Mouse (Mus musculus): ENCODE results near the gene Nufip2. TPM values are rescaled to one million over a fixed set of nuclear protein-coding genes. Genes with fewer than 3 reads are reported as not detected.

The Nufip2 gene
- polyA plus RNA-seq, 1 experiment from 2014 or later = 9.2 TPM

- Histone ChIP-seq H3K4me2 (replicated peaks; ENCODE audit: low read depth, low read length) (peak within 1 kb of the TSS; percentile 87), H3K27me3 (ENCODE audit: control insufficient read depth, insufficient read depth, low read length) (no peaks in the 10 kb centered on the region), H3K36me3 (ENCODE audit: control insufficient read depth, insufficient read depth, low read length) (no peaks in the 10 kb centered on the region), H3K27ac (ENCODE audit: low read depth, low read length) (peak within 1 kb of the TSS; percentile 77), H3K9ac (ENCODE audit: low read depth, low read length) (peak within 1 kb of the TSS; percentile 87), H3K4me1 (ENCODE audit: control insufficient read depth, insufficient read depth, low read length) (peaks cover 33% of the 10 kb centered on the region), H3K4me3 (ENCODE audit: low read length) (peak within 1 kb of the TSS; percentile 86), H3K9me3 (ENCODE audit: control insufficient read depth, low read length) (no peaks in the 10 kb centered on the region; the same call in 1 of the 2 replicates)
- ATAC-seq (ENCODE audit: low FRiP score, low TSS enrichment) = peak; percentile 84
- WGBS = 2% methylated on average over 74 of the region's 79 CpGs
Observed at GRCm38 (mm10) chr11:77762783-77763672, 77.1 kb downstream of the Nufip2 start, which contains the start of gene Myo18a. Gene Myo18a, plus strand, starts transcription at chr11:77763246.

- H3K4me2 ChIP-seq (replicated peaks; ENCODE audit: low read depth, low read length) = peak overlapping the region; percentile 87
- H3K27me3 ChIP-seq (ENCODE audit: control insufficient read depth, insufficient read depth, low read length) = no peaks in the 10 kb centered on the region
- peak overlapping the region; percentile 77 for H3K27ac ChIP-seq (ENCODE audit: low read depth, low read length)
- peak overlapping the region; percentile 87 for H3K9ac ChIP-seq (ENCODE audit: low read depth, low read length)
- 6% methylated on average over 21 of the region's 26 CpGs for WGBS
- ATAC-seq (ENCODE audit: low FRiP score, low TSS enrichment) = peak; percentile 28; the same call in 1 of the 2 replicates
- H3K4me3 ChIP-seq (ENCODE audit: low read length) = peak overlapping the region; percentile 86
- no peaks in the 10 kb centered on the region; the same call in 1 of the 2 replicates for H3K9me3 ChIP-seq (ENCODE audit: control insufficient read depth, low read length)
- peaks cover 35% of the 10 kb centered on the region for H3K4me1 ChIP-seq (ENCODE audit: control insufficient read depth, insufficient read depth, low read length)
- no peaks in the 10 kb centered on the region for H3K36me3 ChIP-seq (ENCODE audit: control insufficient read depth, insufficient read depth, low read length)
Observed at GRCm38 (mm10) chr11:77763673-77764340, 77.9 kb downstream of the Nufip2 start.

- 47% methylated on average over 9 of the region's 9 CpGs for WGBS
- Histone ChIP-seq H3K9me3 (ENCODE audit: control insufficient read depth, low read length) (no peaks in the 10 kb centered on the region), H3K27me3 (ENCODE audit: control insufficient read depth, insufficient read depth, low read length) (no peaks in the 10 kb centered on the region), H3K4me3 (ENCODE audit: low read length) (peak overlapping the region; percentile 86; the same call in 1 of the 2 replicates), H3K36me3 (ENCODE audit: control insufficient read depth, insufficient read depth, low read length) (no peaks in the 10 kb centered on the region), H3K27ac (ENCODE audit: low read depth, low read length) (peak overlapping the region; percentile 78; the same call in 1 of the 2 replicates), H3K4me1 (ENCODE audit: control insufficient read depth, insufficient read depth, low read length) (peaks cover 41% of the 10 kb centered on the region), H3K4me2 (replicated peaks; ENCODE audit: low read depth, low read length) (peak overlapping the region; percentile 87), H3K9ac (ENCODE audit: low read depth, low read length) (no peak overlapping the region)
- no peak for ATAC-seq (ENCODE audit: low FRiP score, low TSS enrichment)
Observed at GRCm38 (mm10) chr11:77764694-77765458, 78.9 kb downstream of the Nufip2 start.

- peak overlapping the region; percentile 78; the same call in 1 of the 2 replicates for H3K27ac ChIP-seq (ENCODE audit: low read depth, low read length)
- no peak overlapping the region for H3K4me3 ChIP-seq (ENCODE audit: low read length)
- H3K9me3 ChIP-seq (ENCODE audit: control insufficient read depth, low read length) = no peaks in the 10 kb centered on the region
- no peak for ATAC-seq (ENCODE audit: low FRiP score, low TSS enrichment)
- H3K4me2 ChIP-seq (replicated peaks; ENCODE audit: low read depth, low read length) = peak overlapping the region; percentile 87; the same call in 1 of the 2 replicates
- H3K4me1 ChIP-seq (ENCODE audit: control insufficient read depth, insufficient read depth, low read length) = peaks cover 41% of the 10 kb centered on the region
- H3K9ac ChIP-seq (ENCODE audit: low read depth, low read length) = peak overlapping the region; percentile 12; the same call in 1 of the 2 replicates
- H3K36me3 ChIP-seq (ENCODE audit: control insufficient read depth, insufficient read depth, low read length) = no peaks in the 10 kb centered on the region
- 44% methylated on average over 4 of the region's 4 CpGs for WGBS
- H3K27me3 ChIP-seq (ENCODE audit: control insufficient read depth, insufficient read depth, low read length) = no peaks in the 10 kb centered on the region
Observed at GRCm38 (mm10) chr11:77765459-77765777, 79.5 kb downstream of the Nufip2 start.

GRCm38 (mm10) chr11:77766351-77767001 is 80.5 kb downstream of the Nufip2 start:
- no peaks in the 10 kb centered on the region for H3K36me3 ChIP-seq (ENCODE audit: control insufficient read depth, insufficient read depth, low read length)
- H3K4me3 ChIP-seq (ENCODE audit: low read length) = peak overlapping the region; percentile 42
- no peaks in the 10 kb centered on the region for H3K9me3 ChIP-seq (ENCODE audit: control insufficient read depth, low read length)
- peak; percentile 53 for ATAC-seq (ENCODE audit: low FRiP score, low TSS enrichment)
- H3K27me3 ChIP-seq (ENCODE audit: control insufficient read depth, insufficient read depth, low read length) = no peaks in the 10 kb centered on the region
- H3K4me2 ChIP-seq (replicated peaks; ENCODE audit: low read depth, low read length) = peak overlapping the region; percentile 87
- H3K4me1 ChIP-seq (ENCODE audit: control insufficient read depth, insufficient read depth, low read length) = peaks cover 41% of the 10 kb centered on the region
- peak overlapping the region; percentile 57 for H3K9ac ChIP-seq (ENCODE audit: low read depth, low read length)
- peak overlapping the region; percentile 78 for H3K27ac ChIP-seq (ENCODE audit: low read depth, low read length)
- 2% methylated on average over 34 of the region's 35 CpGs for WGBS

GRCm38 (mm10) chr11:77769496-77769895 is 83.5 kb downstream of the Nufip2 start:
- Histone ChIP-seq H3K9me3 (ENCODE audit: control insufficient read depth, low read length) (no peaks in the 10 kb centered on the region), H3K4me3 (ENCODE audit: low read length) (no peak overlapping the region), H3K27me3 (ENCODE audit: control insufficient read depth, insufficient read depth, low read length) (no peaks in the 10 kb centered on the region), H3K4me2 (replicated peaks; ENCODE audit: low read depth, low read length) (no peak overlapping the region), H3K36me3 (ENCODE audit: control insufficient read depth, insufficient read depth, low read length) (no peaks in the 10 kb centered on the region), H3K4me1 (ENCODE audit: control insufficient read depth, insufficient read depth, low read length) (peaks cover 42% of the 10 kb centered on the region), H3K27ac (ENCODE audit: low read depth, low read length) (no peak overlapping the region), H3K9ac (ENCODE audit: low read depth, low read length) (no peak overlapping the region)
- no peak for ATAC-seq (ENCODE audit: low FRiP score, low TSS enrichment)
- WGBS = 64% methylated on average over 4 of the region's 4 CpGs

GRCm38 (mm10) chr11:77770346-77770745 is 84.4 kb downstream of the Nufip2 start:
- H3K9me3 ChIP-seq (ENCODE audit: control insufficient read depth, low read length) = no peaks in the 10 kb centered on the region
- WGBS = 72% methylated on average over 8 of the region's 8 CpGs
- no peak for ATAC-seq (ENCODE audit: low FRiP score, low TSS enrichment)

More at GRCm38 (mm10) chr11:77770346-77770745, 84.4 kb downstream of the Nufip2 start:
- no peaks in the 10 kb centered on the region for H3K27me3 ChIP-seq (ENCODE audit: control insufficient read depth, insufficient read depth, low read length)
- H3K4me2 ChIP-seq (replicated peaks; ENCODE audit: low read depth, low read length) = no peak overlapping the region
- peaks cover 34% of the 10 kb centered on the region for H3K4me1 ChIP-seq (ENCODE audit: control insufficient read depth, insufficient read depth, low read length)
- no peak overlapping the region for H3K27ac ChIP-seq (ENCODE audit: low read depth, low read length)
- H3K9ac ChIP-seq (ENCODE audit: low read depth, low read length) = no peak overlapping the region
- H3K4me3 ChIP-seq (ENCODE audit: low read length) = no peak overlapping the region
- H3K36me3 ChIP-seq (ENCODE audit: control insufficient read depth, insufficient read depth, low read length) = no peaks in the 10 kb centered on the region

Data from kidney, embryonic 14.5 days (tissue).